Mouse (Mus musculus) layer of hippocampus, adult 9-11 months (tissue): ENCODE data around the gene Otof.

Experiments used
- DNase-seq: peaks from one replicate; pipeline ENCODE4 v3.0.0; 2022

Otof gene

DNA sequence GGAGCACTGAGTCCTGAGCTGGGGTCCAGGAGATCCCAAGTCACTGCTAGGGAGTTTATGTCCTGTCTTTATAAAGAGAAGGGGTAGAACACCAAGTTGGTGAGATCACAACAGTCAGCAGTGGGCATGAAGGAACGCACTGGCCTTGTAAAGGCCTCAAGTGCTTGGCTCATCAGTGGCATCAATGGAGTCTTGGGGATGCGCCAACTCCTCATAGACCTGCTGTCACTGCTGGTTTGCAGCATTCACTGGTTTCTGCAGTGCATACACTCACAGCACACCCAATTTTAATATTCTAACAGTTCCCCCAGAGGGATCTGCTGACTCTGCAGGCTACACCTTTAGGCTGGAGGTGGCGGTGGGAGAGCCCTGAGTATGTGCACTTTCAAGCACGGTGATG is 38.6 kb downstream of the Otof start:
- DNase-seq, result no peak

DNA sequence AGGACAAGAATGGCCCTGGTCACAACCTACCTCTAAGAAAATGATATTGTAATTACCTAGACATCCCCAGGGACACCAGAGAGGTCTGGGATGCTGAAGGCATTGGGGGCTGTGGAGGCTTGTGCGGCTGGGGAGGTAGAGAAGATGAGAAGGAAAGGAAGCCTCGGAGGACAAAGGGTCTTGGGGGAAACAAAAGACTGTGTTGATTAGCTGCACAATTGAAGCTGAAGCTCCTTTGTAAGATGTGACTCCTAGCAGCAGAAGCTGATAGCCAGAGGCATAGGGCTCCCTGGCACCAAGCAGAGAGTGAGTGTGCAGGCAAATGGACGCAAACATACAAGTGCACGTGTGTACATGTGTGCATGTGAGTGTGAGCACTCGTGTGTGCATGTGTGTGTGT is 45.1 kb downstream of the Otof start:
- DNase-seq, result no peak

DNA sequence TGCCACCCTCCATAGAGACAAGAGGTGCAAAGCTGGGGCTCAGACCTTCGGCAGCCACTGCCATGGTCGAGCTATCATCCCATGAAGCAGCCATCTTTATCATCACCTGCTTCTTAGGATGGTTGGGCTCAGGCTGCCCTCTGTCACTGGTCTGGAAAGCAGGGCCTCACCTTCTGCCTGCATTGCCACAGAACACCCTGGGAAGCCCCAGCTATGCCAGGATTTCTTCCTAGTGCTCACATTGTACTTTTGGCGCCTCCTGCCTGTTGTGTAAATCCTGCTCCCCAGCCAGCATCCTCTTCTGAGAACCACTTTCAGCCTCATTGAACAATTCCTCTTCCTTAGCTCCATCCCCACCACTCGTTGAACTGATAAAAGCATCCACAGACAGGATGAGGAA is 45.9 kb downstream of the Otof start:
- DNase-seq, result no peak

DNA sequence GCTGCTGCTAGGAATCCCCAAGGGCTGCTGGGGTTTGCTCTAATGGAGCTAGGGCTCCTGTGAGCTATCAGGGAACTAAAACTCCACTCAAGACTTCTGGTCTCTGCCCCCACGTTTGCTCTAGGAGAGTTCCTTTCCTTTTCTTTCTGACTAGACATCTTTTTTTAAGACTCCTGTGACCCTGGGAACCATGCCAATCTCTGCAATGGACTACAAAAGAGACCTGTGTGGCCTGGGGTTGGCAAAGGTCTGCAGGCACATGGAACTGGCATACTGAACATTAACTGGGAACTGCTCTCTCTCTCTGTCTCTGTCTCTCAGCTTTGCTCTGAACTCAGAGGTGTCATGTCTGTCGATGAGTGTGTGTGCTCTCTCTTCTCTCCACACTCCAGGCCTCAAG is 46.4 kb downstream of the Otof start:
- DNase-seq, result no peak

DNA sequence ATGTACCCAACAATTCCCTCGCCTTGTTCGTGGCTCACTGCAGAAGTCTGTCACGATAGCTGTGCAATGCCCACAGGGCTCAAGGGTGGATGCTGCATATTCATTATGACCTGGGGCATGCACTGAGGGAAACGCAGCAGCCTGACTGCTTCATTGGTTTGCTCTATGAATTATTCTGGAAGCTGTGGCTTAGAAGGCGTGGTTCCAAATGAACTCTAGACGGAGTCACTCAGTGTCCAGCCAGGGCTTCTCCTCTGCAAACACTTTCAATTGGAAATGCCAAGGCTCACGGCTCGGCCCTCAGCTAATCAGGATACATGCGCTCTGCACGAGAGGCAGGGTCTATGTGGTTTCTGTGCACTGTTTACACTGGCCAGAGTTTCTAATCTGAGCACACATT is 50.2 kb downstream of the Otof start:
- DNase-seq, result no peak

DNA sequence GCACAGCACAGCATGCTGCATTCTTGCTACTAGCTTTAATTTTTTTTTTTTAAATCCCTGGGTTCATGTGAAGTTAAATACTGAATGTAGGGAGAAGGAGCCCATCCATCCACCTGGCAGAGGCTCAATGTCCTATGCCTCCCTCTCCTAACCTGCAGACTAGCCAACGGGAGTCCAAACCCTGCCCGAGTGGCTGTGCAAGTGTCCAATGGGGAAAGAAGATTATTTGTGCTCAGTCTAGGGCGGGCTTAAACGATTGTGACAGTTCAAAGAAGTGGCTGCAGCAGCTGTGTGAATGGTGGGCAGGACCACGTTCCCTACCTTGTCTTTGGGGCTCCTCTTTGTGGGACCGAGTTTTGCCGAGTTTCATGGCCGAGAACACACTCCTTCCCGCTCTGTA is 54.9 kb downstream of the Otof start:
- DNase-seq, result no peak

DNA sequence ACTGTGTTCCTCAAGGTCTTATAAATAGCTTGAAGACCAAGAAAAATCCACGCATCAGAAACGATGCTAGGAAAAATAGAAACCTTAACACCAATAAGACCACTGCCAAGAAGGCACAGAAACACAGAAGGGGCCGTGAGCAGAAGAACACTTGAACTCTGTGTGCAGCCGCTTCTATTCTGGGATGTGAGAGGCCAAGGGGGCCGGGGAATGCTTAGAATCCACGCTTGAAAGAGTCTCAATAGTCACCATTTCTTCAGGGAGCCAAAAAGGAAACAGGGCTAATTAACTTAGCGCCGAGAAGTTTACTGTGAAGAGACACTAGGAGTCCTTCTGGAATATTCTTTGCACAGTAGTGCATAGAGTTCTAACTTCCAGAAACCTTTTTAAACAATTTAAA is 60.6 kb downstream of the Otof start:
- peak; percentile 15 for DNase-seq

DNA sequence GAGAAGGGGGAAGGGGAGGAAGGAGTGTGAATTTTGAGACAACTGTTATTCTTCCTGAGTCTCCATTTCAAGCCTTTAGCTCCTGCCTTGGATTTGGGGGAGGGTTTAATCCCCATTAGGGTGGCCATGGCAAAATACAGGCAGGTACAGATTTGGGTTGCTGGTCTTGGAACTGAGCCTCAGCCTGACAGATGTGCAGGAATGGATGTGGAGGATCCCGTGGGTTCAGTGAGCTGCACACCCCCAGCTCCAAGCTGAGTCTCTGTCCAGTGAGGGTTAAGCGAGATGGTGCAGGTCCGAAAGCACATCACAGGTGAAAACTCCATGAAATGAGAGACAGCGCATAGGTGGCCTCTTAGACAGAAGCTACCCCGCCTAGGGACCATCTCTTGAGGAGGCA is 61.2 kb downstream of the Otof start:
- no peak for DNase-seq

DNA sequence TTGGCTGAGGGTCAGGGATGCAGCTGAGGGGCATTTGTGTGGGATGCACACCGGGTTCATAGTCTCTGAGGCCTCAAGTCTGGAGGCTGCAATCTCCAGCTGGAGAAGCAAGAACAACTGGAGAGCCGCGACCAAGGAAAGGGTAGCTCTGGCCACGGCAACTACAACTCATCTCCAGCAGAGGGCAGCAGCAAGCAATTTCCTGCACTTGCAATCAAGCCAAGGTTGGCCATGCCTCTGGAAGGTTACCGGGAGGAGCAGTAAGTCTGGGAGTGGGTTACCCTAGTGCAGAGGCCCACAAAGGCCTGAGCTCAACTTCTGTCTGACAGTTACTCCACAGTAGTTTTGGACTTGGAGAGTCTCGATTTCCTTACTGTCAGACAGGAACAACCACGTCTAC is 70.3 kb downstream of the Otof start:
- peak; percentile 14 for DNase-seq

DNA sequence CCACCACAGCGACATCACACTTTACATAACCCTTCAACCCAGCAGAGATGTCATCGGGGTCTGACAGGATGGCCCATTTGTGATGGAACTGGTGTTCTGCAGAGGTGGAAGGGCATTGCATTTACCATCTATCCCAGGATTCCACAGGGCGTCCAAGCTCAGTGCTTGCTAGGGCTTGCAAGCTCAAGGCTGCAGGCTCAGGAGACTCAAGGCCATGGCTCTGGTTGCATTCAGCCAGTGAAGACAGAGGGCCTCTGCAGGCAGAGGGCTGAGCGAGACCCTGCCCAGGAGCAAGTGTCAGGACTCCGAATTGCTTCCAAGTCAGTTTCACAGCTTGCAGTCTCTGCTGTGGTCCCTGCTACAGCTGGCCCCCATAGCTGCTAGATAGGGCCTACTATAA is 71.9 kb downstream of the Otof start:
- no peak for DNase-seq

DNA sequence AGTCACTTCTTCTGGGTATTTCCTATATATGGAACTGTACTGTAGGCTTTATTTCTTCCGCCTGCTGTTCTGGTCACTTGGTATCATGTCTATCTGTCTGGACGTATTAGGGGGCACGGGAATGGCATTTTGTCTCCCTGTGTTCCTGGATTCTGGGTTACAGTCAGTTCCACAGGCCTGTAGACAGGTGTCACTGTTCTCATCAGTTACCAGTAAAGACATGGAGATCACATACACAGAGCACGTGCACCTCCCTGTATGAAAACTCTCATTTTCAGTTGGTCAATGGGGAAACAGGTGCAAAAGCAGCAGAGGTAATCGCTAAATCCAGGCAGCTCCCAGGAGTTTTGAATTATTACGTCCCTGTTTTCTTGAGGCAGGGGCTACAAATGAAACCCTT is 74.0 kb downstream of the Otof start:
- no peak for DNase-seq

DNA sequence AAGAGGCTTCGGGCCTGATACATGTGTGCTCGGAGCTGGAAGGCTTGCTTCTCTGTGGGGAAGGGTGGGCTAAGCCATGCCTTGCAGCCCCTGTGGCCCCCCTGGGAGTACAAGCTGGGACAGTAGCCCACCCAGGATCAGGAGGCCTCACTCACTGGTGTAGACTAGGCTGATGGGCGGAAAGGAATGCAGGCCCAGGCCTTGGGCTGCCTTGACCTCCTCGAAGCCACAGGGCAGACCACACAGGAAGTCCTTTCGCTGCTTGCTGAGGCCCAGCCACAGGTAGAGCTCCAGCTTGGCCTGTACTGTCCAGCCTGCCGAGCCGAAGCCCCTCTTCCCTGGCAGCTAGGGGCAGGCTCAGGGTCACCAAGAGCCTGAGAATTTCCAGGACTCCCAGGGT is 78.9 kb downstream of the Otof start:
- no peak for DNase-seq

DNA sequence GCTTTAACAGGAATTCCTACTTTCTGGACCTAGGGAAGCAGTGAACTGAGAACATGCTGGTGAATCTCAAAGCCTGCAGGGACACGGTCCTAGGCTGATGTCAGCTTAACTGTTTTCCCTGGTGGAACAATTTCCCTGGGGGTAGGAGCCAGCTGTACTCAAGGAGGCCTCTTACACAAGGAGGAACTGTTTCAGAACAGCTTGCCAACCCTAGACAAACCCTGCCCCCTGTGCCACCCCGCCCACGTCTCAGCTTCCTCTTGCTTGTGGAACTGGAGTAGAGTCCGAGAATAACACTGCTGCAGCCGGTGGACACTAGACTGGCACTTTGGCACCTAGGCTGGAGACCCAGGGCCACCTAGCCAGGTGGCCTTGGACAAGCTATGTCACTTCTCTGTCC is 92.3 kb downstream of the Otof start:
- DNase-seq, result peak; percentile 81

DNA sequence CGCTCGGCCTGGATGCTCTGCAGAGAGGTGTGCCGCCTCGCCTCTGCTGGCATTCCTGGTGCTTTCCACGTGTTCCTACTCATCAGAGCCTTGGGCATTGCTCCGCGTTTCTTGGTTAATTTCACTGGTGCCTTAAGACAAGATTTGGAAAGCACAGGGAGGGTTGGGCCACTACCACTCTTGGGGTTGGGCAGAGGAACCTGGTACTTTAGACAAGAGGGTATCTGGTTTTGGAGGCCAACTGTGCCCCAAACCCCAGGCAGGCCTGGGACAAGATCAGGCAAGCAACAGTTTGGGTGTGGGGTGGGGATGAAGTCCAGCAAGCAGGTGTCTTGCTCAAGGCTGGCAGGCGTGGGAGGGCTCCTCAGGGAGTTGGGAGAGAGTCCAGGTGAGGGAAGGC is 94.3 kb downstream of the Otof start:
- no peak for DNase-seq

DNA sequence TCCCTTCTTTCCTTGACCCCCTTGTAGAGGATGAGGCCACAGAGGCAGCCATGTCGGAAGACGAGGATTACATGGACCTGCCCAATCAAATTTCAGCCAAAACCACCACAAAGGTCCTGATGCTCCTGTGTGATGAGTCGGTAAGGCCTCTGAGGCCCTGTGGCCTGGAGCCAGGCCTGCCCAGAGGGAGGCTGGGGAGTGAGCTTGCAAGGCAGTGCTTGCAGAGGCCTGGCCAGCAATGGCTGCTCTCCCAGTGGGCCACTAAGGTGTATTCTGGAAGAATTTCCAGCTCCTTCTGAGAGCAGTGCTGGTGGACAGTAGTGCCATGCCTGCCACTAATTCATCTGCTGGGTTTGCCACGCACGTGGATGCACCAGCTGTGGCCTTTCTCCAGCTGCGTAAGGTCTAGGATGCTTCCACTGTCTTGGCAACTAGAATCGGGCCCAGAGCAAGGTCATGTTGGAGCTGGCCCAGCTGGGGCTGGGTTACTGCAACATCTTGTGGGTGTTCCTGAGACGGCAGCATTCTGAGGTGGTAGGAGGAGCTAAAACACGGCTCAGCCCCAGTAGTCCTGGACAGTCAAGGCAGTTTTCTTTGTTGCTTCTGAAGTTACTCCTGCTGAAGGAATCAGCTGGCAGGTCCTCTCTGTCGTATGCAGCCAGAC is 103.2 kb downstream of the Otof start:
- DNase-seq, result no peak

DNA sequence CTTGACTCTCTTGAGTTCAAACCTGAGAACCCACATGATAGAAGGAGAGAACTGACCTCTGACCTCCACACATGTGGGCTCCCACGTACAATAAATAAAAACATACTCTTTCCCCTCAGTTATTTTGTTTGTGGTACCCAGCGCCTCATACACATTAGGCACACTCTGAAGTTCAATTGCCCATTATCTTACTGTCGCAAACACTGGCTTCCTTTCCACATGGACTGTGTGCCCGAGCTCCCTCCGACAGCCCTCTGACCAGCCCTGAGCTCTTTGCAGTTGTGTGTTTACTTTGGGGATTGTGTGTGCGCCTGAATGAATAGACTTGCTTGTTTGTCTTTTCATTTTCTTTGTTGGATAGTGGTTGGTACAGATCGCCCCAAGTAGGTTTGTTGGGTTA is 105.1 kb downstream of the Otof start:
- no peak for DNase-seq

DNA sequence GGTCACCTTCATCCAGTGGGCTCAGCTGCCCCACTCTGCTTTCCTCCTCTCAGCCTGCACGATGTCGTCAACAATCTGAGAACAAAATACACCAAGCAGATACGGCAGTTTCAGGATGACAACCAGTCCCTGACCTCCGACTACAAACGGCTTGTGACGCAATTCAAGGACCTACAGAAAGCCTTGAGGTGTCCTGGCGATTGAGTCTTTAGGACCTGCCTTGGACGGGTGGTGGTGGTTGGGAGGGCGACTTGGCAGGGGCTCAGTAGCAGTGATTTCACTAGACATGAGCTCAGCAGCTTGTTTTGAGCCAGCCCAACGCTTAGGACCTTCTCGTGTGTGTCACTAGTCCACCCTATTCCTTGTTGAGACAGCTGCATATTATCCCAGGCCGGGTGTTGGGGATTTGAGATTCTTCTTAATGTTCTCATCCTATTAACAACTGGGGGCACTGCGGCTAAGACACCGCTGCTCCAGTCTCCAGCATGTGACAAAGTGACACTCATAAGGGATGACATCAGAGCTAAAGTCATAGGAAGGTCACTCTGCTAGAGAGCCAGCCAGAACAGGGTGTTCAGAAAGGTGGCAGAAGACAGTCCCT is 106.1 kb downstream of the Otof start:
- no peak for DNase-seq

DNA sequence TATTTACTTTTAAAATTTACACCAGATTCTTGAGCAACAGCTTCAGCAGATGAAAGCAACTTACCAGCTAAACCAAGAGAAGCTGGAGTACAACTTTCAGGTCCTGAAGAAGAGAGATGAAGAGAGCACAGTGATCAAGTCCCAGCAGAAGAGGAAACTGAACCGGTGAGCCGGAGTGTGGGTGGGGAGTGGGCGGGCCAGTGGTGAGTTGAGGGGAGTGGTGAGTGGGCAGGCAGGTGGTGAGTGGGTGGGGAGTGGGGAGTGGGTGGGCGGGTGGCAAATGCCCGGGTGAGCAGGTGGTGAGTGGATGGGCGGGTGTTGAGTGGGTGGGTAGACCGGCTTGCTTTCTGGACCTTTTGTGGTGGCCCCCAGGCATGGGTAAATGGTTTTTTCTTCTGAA is 106.6 kb downstream of the Otof start:
- no peak for DNase-seq

DNA sequence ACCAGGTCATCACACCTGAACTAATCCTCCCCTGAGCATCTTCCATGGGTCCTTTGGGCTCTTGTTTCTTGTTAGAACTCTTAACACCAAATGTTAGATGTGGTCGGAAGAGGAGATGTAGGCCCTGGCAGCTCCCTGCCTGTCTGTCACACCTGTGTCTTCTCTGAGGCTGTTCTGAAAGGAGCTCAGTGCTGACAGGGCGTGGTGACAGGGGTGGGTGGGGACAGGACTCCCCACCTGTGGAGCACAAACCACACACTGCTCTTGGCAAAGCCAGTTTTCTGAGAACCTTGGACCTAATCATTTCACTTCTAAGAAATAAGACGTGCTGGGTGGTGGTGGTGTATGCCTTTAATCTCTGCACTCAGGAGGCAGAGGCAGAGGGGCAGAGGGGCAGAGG is 108.1 kb downstream of the Otof start:
- DNase-seq, result no peak

DNA sequence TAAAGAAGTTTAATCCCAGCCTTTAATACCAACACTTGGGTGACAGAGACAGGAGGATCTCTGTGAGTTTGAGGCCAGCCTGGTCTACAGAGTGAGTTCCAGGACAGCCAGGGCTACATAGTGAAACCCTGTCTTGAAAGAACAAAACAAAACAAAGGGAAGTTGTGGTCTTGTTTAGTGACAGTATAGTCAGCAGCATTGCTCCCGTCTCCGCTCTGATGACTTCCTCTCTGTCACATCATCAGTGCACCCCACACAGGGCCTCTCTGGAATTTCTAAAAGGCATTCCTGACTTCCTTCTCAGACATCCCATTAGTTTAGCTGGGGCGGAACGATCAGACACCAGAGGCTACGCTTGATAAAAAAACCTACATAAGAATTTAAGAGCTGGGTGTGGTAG is 117.8 kb downstream of the Otof start:
- no peak for DNase-seq

DNA sequence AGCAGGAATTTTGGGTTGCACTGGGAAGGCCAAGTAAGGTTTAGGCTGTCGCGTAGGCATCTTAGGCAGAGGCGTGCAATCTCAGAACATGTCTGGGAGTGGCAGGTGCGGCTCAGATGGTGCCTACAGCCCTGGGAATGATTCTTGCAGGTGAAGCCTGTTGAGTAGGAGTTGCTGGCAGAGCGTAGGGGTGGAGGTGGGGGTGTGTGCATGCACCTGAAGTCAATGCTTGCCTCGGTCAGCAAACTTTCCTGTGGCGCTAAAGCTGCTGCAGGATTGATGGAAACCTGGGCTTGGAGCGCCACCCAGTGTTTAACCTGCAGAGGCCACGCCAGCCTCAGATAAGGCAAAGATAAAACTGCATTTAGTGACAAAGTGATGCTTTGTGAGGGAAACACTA is 118.6 kb downstream of the Otof start:
- DNase-seq, result peak; percentile 61

DNA sequence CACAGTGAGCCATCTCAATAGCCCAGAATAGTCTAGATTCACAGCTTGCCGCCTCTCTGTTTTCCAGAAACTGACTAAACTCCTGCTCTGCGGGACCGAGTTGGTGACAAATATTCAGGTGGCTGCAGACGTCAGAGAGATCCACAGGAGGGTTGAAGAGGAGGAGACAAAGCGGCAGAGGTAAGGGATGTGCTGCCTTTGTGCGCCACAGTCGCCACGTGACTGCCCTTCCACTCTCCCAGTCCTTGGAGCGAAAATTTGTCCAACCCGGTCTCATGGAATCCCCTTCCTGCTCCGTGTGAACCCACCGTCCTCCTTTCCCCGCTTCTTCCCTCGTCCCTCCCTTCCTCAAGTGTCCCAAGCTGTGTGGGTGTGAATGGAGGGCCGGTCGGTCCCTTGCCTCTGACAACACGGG is 119.1 kb downstream of the Otof start:
- peak; percentile 25 for DNase-seq

DNA sequence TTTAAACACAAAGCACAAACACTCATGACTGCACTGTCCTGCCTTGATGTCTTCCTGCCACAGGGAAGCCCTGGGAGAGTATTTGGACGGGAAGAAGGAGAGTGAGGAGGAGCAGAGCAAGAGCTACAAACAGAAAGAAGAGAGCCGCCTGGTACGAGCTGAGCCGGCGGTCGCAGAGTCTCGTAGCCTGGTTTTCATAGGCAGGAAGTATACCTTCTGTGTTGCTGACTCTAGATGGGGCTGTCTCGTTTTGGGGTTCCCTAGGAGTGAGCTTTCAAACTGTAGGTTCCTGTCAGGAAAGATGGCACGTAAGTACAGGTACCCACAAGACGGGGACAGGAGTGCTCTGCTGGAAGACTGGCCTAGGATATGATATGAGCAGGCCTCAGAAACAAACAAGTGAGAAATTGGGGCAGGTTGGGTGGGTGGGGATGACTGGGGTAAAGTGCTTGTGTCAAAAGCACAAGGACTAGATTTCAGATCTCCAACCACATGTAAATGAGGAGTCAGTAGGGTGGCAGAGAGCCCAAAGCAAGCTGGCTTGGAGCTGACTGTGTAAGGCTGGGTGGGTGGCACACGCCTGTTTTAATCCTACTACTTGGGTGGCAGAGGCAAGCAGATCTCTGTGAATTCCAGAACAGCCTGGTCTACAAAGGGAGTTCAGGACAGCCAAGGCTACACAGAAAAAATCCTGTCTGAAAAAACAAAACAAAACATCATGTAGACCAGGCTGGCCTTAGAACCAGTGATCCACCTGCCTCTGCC is 119.9 kb downstream of the Otof start:
- no peak for DNase-seq

DNA sequence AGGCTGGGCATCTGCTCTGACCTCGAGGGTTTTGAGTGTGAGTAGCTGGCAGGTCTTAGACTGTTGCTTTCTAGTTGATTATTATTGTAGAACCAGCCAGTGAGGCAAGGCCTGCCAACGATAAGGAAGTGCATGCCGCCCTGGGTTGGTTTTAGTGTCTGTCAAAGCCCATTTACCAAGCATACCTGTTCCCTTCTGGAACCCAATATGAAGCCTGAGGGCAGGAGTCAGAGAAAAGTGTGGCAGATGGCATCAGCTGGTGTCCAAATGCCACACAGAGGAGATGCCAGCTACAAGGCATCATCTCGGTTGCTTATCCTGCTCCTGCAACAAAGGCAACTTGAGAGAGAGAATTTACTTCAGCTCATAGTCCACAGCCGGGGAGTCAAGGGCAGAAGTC is 120.9 kb downstream of the Otof start:
- no peak for DNase-seq
